Mouse (Mus musculus): Measurements from ENCODE around the gene Dmrta2. TPM values are rescaled to one million over a fixed set of nuclear protein-coding genes. Genes with fewer than 3 reads are reported as not detected.

The Dmrta2 gene
- polyA plus RNA-seq, 1 experiment from 2014 or later, result 0.09 TPM

DNA sequence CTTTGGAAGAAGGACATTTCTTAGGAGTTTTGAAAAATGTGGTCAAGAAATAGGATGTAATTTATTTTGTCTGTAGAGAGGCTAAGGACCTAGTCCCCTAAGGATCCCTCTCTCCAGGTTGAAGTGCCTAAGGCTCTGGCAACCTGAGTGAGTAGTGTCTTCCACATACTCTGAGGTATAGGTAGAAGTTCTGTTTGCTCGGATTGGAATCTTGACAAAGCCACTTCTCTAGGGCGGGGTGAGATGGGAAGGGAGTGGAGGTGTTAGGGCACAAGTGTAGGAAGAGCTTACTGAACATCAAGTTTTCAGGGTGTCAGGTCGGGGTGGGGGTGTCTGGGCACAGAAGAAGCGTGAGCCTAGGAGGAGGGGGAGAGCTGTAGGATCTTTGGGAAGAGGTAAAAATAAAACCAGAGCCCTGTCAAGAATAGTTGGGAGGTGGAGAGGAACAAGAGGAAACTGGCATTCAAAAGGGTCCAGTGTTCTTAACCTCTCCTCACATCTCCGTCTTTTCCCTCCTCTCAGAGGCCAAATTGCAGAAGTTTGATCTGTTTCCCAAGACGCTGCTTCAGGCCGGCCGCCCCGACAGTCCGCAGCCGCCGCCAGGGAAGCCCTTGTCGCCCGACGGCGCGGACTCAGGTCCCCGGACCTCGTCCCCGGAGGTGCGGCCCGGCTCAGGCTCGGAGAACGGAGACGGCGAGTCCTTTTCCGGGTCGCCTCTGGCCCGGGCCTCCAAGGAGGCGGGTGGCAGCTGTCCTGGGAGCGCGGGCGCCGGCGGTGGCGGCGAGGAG lies 3.4 kb downstream of the Dmrta2 start:
- peak overlapping the region; percentile 30 for H3K4me3 ChIP-seq (replicated peaks)
- ATAC-seq (ENCODE audit: insufficient read depth, low FRiP score, low read depth), result no peak
- peak overlapping the region; percentile 58 for H3K4me2 ChIP-seq
- H3K27ac ChIP-seq, result no peak overlapping the region
- peaks cover 39% of the 10 kb centered on the region for H3K4me1 ChIP-seq
- H3K36me3 ChIP-seq, result no peaks in the 10 kb centered on the region
- 4% methylated on average over 37 of the region's 37 CpGs for WGBS
- peaks cover 98% of the 10 kb centered on the region for H3K27me3 ChIP-seq (replicated peaks)
- H3K9me3 ChIP-seq, result no peaks in the 10 kb centered on the region
- no peak overlapping the region for H3K9ac ChIP-seq

DNA sequence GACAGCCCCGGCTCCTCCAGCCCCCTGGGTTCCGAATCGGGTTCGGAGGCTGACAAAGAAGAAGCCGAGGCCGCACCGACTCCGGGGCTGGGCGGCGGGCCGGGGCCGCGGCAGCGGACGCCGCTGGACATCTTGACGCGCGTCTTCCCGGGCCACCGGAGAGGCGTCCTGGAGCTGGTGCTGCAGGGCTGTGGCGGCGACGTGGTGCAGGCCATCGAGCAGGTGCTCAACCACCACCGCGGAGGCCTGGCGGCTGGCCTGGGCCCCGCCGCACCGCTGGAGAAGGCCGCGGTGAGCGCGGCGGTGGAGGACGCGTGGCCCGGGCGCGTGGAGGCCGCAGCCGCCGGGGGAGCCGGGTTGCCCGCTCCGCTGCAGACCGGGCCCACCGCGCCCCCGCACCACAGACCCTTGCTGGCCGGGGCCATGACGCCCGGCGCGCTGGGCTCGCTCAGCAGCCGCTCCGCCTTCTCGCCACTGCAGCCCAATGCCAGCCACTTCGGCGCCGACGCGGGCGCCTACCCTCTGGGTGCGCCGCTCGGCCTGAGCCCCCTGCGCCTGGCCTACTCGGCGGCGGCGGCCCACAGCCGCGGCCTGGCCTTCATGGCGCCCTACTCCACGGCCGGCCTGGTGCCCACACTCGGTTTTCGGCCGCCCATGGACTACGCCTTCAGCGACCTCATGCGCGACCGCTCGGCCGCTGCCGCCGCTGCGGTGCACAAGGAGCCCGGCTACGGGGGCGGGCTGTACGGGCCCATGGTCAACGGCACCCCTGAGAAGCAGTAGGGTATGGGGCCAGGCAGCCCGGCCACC lies 4.2 kb downstream of the Dmrta2 start:
- Histone ChIP-seq H3K4me2 (peak overlapping the region; percentile 58), H3K9ac (no peak overlapping the region), H3K9me3 (no peaks in the 10 kb centered on the region), H3K4me3 (replicated peaks) (peak overlapping the region; percentile 30), H3K36me3 (no peaks in the 10 kb centered on the region), H3K27ac (no peak overlapping the region), H3K27me3 (replicated peaks) (peaks cover 96% of the 10 kb centered on the region), H3K4me1 (peaks cover 39% of the 10 kb centered on the region)
- ATAC-seq (ENCODE audit: insufficient read depth, low FRiP score, low read depth), result no peak
- WGBS, result 1% methylated on average over 77 of the region's 99 CpGs

DNA sequence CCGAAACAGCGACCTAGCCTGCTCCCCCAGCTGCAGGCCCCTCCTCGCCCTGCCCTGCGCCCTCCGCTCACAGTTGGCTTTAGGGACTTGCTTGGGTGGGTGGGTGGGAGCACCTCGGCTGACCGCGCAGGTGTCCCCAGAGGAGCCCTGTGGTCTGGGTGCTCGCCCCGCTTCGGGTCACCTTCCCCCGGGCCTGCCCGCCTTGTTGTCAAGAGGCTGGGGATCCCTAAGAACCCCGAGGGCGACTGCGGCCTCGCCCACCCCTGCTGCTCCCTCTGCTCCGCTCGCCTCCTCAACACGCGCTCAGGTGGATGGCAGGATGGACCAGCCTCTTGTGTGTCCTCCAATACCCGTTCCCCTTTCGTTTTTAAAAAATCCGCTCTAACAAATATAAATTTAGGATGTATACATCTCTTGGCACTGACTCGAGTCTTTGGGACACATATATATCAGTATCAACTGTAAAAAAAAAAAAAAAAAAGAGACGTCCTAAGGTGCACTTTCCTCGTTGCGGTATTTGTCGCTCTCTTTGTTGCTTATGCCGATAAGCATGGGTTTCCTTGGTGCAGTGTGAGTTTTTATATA lies 4.9 kb downstream of the Dmrta2 start:
- H3K4me2 ChIP-seq, result peak overlapping the region; percentile 58
- H3K4me1 ChIP-seq, result peaks cover 35% of the 10 kb centered on the region
- no peaks in the 10 kb centered on the region for H3K36me3 ChIP-seq
- H3K9ac ChIP-seq, result no peak overlapping the region
- H3K4me3 ChIP-seq (replicated peaks), result peak overlapping the region; percentile 30; the same call in 1 of the 2 replicates
- peaks cover 94% of the 10 kb centered on the region for H3K27me3 ChIP-seq (replicated peaks)
- H3K9me3 ChIP-seq, result no peaks in the 10 kb centered on the region
- 8% methylated on average over 30 of the region's 30 CpGs for WGBS
- no peak for ATAC-seq (ENCODE audit: insufficient read depth, low FRiP score, low read depth)
- H3K27ac ChIP-seq, result no peak overlapping the region

DNA sequence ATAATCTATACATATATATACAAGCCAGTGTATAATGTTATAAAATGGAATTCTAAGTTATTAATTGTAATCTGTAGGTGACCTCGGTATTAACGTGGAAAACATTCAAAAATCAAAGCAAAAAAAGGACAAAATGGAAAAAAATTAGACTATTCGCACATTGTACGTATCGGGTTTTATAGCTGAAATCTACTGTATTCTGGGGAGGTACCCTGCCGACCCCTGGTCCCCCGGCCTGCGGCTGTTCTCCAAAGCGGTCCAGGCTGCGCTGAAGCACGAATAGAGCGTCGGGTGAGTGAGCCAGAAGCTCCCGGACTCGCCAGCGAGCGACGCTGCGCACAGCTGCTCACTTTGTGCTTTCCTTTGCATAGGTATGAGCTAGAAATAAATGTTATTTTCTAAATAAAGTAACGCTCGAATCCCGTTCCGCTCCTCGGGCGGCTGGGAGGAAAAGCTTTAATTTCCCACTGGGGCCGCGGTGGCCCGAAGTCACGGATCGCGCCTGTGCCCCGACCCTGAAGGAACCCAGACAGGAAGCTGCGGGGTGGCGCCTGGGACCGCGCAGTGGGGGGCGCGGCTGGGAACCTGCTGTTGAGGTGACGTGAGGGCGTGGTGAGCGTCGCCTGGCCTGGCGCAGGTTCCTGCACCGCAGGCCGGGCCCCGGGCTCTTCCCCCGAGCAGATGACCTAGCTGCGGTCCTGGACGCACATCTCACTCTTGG lies 5.6 kb downstream of the Dmrta2 start:
- Histone ChIP-seq H3K36me3 (no peaks in the 10 kb centered on the region), H3K4me1 (peaks cover 28% of the 10 kb centered on the region), H3K27me3 (replicated peaks) (peaks cover 93% of the 10 kb centered on the region), H3K4me2 (peak overlapping the region; percentile 46), H3K4me3 (replicated peaks) (peak overlapping the region; percentile 25), H3K27ac (no peak overlapping the region), H3K9ac (no peak overlapping the region), H3K9me3 (no peaks in the 10 kb centered on the region)
- WGBS, result 1% methylated on average over 49 of the region's 49 CpGs
- no peak for ATAC-seq (ENCODE audit: insufficient read depth, low FRiP score, low read depth)

DNA sequence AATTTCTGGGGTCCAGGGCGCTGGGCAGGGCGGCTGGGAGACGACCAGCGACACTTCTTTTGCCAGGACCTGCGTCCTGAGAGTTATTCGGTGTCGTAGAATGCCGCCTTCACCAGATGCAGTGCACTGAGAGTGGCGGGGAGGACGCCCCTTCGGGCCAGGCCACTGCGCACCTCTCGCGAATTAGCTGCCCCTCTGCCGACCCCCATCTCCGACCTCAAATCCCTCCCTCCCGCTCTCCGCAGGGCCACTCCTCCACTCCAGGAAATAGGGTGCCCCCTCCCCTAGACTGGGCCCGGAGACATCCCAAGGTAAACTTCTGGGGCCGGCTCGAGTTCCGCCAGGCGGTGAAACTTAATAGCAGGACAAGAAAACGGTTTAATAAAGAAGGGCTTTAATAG lies 6.2 kb downstream of the Dmrta2 start:
- H3K9ac ChIP-seq, result no peak overlapping the region
- no peak overlapping the region for H3K27ac ChIP-seq
- peak overlapping the region; percentile 25 for H3K4me3 ChIP-seq (replicated peaks)
- peaks cover 93% of the 10 kb centered on the region for H3K27me3 ChIP-seq (replicated peaks)
- no peaks in the 10 kb centered on the region for H3K9me3 ChIP-seq
- no peak for ATAC-seq (ENCODE audit: insufficient read depth, low FRiP score, low read depth)
- H3K36me3 ChIP-seq, result no peaks in the 10 kb centered on the region
- peak overlapping the region; percentile 46 for H3K4me2 ChIP-seq
- 2% methylated on average over 24 of the region's 24 CpGs for WGBS
- peaks cover 27% of the 10 kb centered on the region for H3K4me1 ChIP-seq

DNA sequence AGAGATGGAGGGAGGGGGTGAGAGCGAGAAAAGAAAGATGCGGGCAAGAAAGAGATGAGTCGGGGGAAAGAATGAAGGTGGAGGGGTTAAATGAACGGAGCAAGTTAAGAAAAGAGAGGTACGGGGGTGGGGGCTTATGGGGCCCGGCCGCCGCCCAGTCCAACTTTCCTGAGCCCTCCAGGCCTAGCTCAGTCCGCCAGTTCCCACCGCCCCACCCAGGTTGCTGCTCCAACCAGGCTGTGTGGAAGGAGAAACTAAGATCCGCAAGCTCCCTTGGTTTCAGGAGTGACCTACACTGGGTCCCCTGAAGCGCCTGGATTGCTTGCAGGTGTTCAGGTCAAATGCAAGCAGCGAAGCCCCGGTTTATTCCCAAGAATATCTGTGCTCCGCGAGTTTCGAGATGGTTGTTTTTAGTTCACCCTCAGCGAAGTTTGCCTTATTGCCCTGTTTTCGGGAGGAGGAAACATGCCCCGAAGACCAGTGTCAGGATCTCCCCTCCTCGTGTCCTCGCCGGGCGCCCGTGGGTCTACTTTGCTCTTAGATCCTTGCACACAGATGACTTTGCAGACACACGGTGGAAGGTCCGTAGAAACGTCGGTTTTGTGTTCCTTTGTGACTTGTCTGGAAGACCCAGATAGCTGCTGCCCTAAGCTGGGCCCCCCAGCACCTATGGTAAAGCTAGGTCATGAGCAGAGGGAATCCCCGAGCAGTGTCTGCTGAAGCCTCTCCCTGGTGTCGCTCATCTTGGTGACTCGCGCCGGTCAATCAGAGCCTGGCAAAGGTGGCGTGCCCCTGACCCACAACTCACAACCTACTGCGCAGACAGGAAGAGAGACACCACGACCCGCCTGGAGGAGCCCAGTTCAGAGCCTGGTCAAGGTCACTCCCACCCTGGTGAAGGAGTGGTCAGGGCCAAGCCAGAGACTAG lies 6.9 kb downstream of the Dmrta2 start:
- H3K36me3 ChIP-seq, result no peaks in the 10 kb centered on the region
- no peak overlapping the region for H3K27ac ChIP-seq
- ATAC-seq (ENCODE audit: insufficient read depth, low FRiP score, low read depth), result no peak
- H3K9me3 ChIP-seq, result no peaks in the 10 kb centered on the region
- 1% methylated on average over 38 of the region's 38 CpGs for WGBS
- H3K4me2 ChIP-seq, result no peak overlapping the region
- no peak overlapping the region for H3K4me3 ChIP-seq (replicated peaks)
- H3K4me1 ChIP-seq, result peaks cover 26% of the 10 kb centered on the region
- no peak overlapping the region for H3K9ac ChIP-seq
- H3K27me3 ChIP-seq (replicated peaks), result peaks cover 93% of the 10 kb centered on the region

DNA sequence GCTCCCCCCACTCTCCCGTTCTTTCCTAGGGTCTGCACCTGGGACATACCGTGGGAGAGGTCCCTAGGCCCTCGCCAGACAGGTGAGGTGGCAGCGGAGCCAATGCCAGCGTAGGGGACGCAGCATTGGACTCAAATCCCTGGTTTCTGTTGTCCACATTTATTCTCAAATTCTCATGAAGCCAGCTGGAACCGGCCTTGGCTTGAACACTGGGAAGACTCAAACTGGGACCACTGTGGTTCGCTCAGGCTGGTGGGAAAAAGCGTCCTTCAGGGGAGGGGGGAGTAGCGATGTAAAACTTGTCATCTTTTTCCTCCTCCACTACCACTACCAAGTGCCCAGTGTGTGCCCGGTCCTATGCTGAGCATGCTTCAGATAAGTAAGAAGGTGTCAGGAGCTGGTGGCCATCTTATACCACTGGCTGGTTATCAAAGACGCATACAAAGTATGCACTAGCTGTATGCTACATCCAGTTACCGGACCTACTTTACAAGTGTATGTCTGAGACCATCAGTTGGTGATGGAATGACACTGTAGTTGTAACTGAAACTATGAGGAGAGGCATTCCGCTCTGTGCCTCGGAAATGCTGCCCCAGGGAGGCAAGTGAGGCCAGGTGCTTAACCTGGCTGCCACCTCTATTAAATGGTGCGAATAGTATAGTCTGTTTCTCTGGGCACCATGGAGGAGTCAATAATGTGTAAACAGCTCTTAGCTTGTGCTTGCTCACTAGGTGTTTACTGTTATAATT lies 7.7 kb downstream of the Dmrta2 start:
- ATAC-seq (ENCODE audit: insufficient read depth, low FRiP score, low read depth), result no peak
- H3K4me1 ChIP-seq, result peaks cover 23% of the 10 kb centered on the region
- no peak overlapping the region for H3K9ac ChIP-seq
- H3K4me2 ChIP-seq, result no peak overlapping the region
- 4% methylated on average over 16 of the region's 16 CpGs for WGBS
- no peaks in the 10 kb centered on the region for H3K36me3 ChIP-seq
- H3K4me3 ChIP-seq (replicated peaks), result no peak overlapping the region
- H3K9me3 ChIP-seq, result no peaks in the 10 kb centered on the region
- H3K27ac ChIP-seq, result no peak overlapping the region
- H3K27me3 ChIP-seq (replicated peaks), result peaks cover 91% of the 10 kb centered on the region

DNA sequence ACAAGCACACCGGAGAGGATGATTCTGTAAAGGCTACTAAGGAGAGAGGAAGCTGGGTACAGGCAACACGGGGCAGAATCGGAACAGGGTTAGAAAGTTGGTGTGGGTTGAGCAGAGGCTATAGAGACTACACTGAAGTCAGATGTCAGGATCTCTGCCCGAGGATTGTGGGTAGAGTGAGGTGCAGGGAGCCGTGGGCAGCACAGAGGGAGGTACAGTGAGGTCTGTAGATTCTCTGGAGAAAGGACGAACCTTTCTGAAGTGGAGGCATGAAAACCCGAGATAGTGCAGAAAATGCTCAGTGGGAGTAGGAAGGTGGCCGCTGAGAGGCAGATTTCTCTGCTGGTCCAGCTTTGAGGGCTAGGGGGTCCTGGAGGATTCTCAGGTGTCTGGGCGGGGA lies 8.4 kb downstream of the Dmrta2 start:
- Histone ChIP-seq H3K27me3 (replicated peaks) (peaks cover 87% of the 10 kb centered on the region), H3K9me3 (no peaks in the 10 kb centered on the region), H3K27ac (no peak overlapping the region), H3K4me3 (replicated peaks) (no peak overlapping the region), H3K4me2 (no peak overlapping the region), H3K9ac (no peak overlapping the region), H3K36me3 (no peaks in the 10 kb centered on the region), H3K4me1 (peaks cover 23% of the 10 kb centered on the region)
- WGBS, result 3% methylated on average over 9 of the region's 9 CpGs
- no peak for ATAC-seq (ENCODE audit: insufficient read depth, low FRiP score, low read depth)

DNA sequence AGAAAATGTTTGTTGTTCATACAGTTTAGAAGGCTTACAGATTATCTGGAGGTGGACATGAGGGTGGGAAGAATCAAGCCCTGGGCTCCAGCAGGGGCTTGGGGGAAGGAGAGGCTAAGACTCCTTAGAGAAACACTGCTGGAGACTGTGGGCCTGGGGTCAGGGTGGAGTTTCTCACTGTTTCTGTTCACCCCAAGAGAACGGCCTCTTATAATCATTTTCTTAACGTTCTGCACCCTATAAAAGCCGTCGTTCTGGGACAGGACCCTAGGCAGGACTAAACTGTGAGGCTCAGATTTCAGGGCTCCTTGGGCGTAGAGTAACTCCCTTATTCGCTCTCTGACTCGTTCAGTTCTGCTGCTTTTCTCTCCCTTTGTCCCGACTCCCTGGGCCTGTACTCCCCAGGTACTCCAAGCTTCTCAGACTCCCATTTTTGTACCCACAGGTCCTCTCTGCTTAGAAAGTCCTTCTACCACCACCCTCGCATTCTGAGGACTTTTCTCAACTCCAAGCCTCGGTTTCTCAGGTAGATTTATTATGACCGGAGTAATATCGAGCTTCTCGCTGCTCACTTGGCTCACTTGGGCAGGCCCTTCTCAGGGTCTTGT lies 9.0 kb downstream of the Dmrta2 start:
- no peaks in the 10 kb centered on the region for H3K36me3 ChIP-seq
- no peak overlapping the region for H3K4me2 ChIP-seq
- no peak overlapping the region for H3K9ac ChIP-seq
- peaks cover 81% of the 10 kb centered on the region for H3K27me3 ChIP-seq (replicated peaks)
- no peaks in the 10 kb centered on the region for H3K9me3 ChIP-seq
- no peak overlapping the region for H3K4me3 ChIP-seq (replicated peaks)
- WGBS, result 8% methylated on average over 13 of the region's 13 CpGs
- ATAC-seq (ENCODE audit: insufficient read depth, low FRiP score, low read depth), result no peak
- no peak overlapping the region for H3K27ac ChIP-seq
- peaks cover 18% of the 10 kb centered on the region for H3K4me1 ChIP-seq
